Mouse (Mus musculus) Patski (cell line): ENCODE measurements around the gene Pdcd7. TPM values are rescaled to one million over a fixed set of nuclear protein-coding genes. Genes with fewer than 3 reads are reported as not detected.
"Not testable (repeated sequence)": the region's sequence is repeated elsewhere in the genome, so short reads cannot be mapped to it uniquely, and the experiment has no call there.

Source experiments
- ATAC-seq: fragments of 100-300 bp; one replicate; pipeline ENCODE4 v1.8.0; 2021
- CTCF ChIA-PET: fragments of 350-600 bp; sonication (Branson Sonifier 250); formaldehyde crosslinking; loops from one replicate; lab custom pipeline; 2022; ENCODE audit warnings: inconsistent platforms; lab: Charles Lee
- POLR2A ChIA-PET: fragments of 350-600 bp; sonication (Branson Sonifier 250); formaldehyde crosslinking; loops from one replicate; lab custom pipeline; 2022; ENCODE audit warnings: antibody characterized with exemption, inconsistent platforms; lab: Charles Lee
- DNase-seq: peaks from one replicate; pipeline ENCODE4 v3.0.0-alpha.2; 2011; ENCODE audit warnings: low read depth, low spot score
- H3K27me3 ChIP-seq: fragments of 371-371 bp; one replicate; pipeline ENCODE4 v1.5.1; 2021
- CTCF ChIP-seq: fragments of 100-300 bp; IDR thresholded peaks from one replicate; pipeline ENCODE4 v1.5.1; 2021
- in situ Hi-C: fragments of 300-500 bp; cut with MboI; formaldehyde crosslinking; loops from 3 replicates; pipeline ENCODE4 v1.11.1; 2018; ENCODE audit warnings: low pct_unique_long_range_greater_than_20kb, mixed read lengths
- polyA plus RNA-seq: library from polyadenylated mRNA; unstranded; gene quantifications from one replicate; pipeline ENCODE4 v1.2.3, GENCODE M21; 2021

Gene Pdcd7
- polyA plus RNA-seq, 1 experiment from 2014 or later: 16.7 TPM

GRCm38 (mm10) chr9:65322255-65322900 is 23.5 kb upstream of the Pdcd7 start:
- ChIA-PET POLR2A (no interaction called here), CTCF (no interaction called here)
- TF ChIP-seq CTCF: no peak
- DNase-seq (no peak), ATAC-seq (no peak)
- no peaks in the 10 kb centered on the region for H3K27me3 ChIP-seq
- in situ Hi-C loops: no loop called here

- ChIA-PET CTCF (interaction anchor here (0.8 to 3.2 kb wide), 2 partner anchors 12 to 23 kb away, joined by 3 to 13 read pairs; no protein-coding TSS in a partner anchor), POLR2A (no interaction called here)
- ATAC-seq: no peak
- in situ Hi-C loops: no loop called here
- no peak for DNase-seq
- H3K27me3 ChIP-seq: no peaks in the 10 kb centered on the region
- TF ChIP-seq CTCF: no peak
These were observed 19.9 kb upstream of the Pdcd7 start for GRCm38 (mm10) chr9:65325971-65326370.

DNA sequence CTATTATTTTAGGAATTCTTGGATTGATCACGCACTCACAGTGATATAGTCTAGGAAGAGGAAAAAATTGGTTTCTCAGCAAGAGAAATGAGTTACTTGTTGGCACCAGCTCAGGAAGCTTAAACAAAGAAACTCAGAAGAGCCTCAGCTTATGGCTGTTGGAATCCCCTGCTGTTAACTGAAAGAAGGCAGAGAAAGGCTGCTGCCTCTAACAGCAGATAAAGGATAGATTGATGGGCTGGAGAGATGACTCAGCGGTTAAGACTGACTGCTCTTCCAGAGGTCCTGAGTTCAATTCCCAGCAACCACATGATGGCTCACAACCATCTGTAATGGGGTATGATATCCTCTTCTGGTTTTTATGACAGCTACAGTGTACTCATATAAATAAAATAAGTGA is 18.5 kb upstream of the Pdcd7 start:
- in situ Hi-C loops: no loop called here
- POLR2A ChIA-PET: no interaction called here
- DNase-seq (no peak), ATAC-seq (no peak)
- CTCF ChIA-PET: no interaction called here
- TF ChIP-seq CTCF: no peak
- H3K27me3 ChIP-seq: no peaks in the 10 kb centered on the region

DNA sequence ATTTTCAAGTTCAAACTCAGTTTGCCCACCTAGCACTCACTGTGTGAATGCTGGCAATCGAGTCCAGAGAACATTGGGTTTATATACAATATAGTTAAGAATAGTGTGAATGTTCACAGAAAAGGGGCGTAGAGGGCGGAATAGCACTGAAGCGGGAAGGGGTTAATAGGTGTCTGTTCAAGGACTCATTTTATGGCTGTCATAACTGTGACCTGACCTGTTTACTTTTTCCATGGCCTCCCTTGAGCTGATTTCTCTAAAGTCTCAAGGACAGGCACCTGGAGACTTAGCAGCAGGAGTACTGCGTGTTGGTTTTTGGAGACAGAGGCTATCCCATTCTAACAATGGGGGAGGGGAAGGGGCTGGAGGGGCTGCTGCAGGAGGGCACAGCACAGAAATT is 11.9 kb upstream of the Pdcd7 start:
- POLR2A ChIA-PET: no interaction called here
- no peak for DNase-seq
- no peak for ATAC-seq
- in situ Hi-C loops: no loop called here
- TF ChIP-seq CTCF: no peak
- CTCF ChIA-PET: no interaction called here
- no peaks in the 10 kb centered on the region for H3K27me3 ChIP-seq

DNA sequence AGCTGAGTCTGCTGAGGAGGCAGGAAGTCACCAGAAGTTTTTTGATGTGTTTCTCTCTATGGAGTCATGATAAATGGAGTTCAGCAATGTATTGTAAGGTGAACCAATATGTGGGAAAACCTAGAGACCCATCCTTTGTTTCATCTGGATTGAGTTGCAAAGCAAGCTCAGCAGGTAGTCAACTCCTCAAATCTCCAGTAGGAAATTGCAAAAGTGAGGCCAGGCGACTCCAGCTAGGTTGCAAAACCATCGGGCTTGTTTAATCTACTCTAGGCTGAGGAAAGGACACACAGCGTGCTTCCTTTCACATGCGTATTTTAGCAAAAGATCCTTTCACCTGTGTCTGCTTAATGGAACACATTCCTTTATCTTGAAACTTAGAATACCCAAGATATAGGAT is 6.8 kb upstream of the Pdcd7 start:
- DNase-seq (no peak), ATAC-seq (no peak)
- POLR2A ChIA-PET: no interaction called here
- TF ChIP-seq CTCF: no peak
- peaks cover 16% of the 10 kb centered on the region for H3K27me3 ChIP-seq
- CTCF ChIA-PET: no interaction called here
- in situ Hi-C loops: no loop called here

GRCm38 (mm10) chr9:65340414-65340813 is 5.5 kb upstream of the Pdcd7 start:
- in situ Hi-C loops: no loop called here
- ATAC-seq (no peak), DNase-seq (no peak)
- CTCF ChIA-PET: no interaction called here
- TF ChIP-seq CTCF: no peak
- peaks cover 16% of the 10 kb centered on the region for H3K27me3 ChIP-seq
- POLR2A ChIA-PET: no interaction called here

DNA sequence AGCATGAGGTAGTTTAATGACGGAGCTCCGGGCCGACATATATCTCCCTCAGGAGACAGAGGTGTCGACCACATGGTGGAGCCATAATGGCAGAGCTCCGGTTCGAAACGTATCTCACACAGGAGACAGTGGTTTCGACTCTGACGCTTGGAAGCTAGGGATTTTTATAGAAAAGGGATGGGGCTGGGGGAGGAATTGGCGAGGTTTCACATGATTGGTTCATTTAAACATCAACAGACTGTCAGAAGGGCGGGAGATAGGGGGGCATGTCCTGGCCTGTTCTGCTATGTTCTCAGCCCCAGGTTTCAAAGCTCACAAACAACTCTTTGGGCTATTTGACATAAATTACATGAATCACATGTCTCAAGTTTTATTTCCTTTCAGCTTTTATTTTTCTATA is 465 bp upstream of the Pdcd7 start:
- DNase-seq, ATAC-seq, CTCF ChIA-PET, in situ Hi-C loops: not testable (repeated sequence)
- H3K27me3 ChIP-seq: peaks cover 16% of the 10 kb centered on the region
- POLR2A ChIA-PET: interaction anchor here (1.2 kb wide), 1 partner anchor 50 kb away, joined by 3 read pairs; no protein-coding TSS in a partner anchor

DNA sequence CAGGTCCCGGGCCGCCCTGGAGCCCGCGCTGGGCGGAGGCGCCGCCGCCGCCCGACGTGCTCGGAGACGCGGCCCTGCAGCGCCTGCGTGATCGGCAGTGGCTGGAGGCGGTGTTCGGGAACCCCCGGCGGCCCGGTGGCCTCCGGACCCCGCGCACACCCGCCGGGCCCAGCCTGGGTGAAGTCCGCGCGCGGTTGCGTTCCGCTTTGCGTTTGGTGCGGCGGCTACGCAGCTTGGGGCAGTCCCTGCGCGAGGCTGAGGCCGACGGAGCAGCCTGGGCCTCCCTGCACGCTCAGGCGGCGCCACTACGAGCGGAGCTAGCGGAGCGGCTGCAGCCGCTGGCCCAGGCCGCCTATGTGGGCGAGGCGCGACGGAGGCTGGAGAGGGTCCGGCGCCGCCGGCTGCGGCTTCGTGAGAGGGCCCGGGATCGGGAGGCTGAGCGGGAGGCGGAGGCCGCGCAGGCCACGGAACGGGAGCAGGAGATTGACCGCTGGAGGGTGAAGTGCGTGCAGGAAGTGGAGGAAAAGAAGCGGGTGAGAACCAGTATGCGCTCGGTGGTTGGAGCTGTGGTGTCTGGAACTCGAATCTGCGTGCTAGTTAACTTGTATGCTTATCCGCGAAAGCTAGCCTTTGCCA is 690 bp downstream of the Pdcd7 start:
- peaks cover 6% of the 10 kb centered on the region for H3K27me3 ChIP-seq
- ChIA-PET POLR2A (interaction anchor here (1.2 kb wide), 1 partner anchor 49 kb away, joined by 3 read pairs; no protein-coding TSS in a partner anchor), CTCF (interaction anchor here (0.5 kb wide), 1 partner anchor 36 kb away, joined by 3 read pairs; no protein-coding TSS in a partner anchor)
- DNase-seq: no peak
- peak; percentile 69 for ATAC-seq
- no peak for TF ChIP-seq CTCF
- in situ Hi-C loops: no loop called here

- ATAC-seq: no peak
- H3K27me3 ChIP-seq: peaks cover 5% of the 10 kb centered on the region
- in situ Hi-C loops: no loop called here
- CTCF ChIA-PET: interaction anchor here (0.5 kb wide), 1 partner anchor 37 kb away, joined by 3 read pairs; no protein-coding TSS in a partner anchor
- POLR2A ChIA-PET: no interaction called here
- DNase-seq: no peak
- no peak for TF ChIP-seq CTCF
These were observed 1.4 kb downstream of the Pdcd7 start for GRCm38 (mm10) chr9:65347112-65347850.

DNA sequence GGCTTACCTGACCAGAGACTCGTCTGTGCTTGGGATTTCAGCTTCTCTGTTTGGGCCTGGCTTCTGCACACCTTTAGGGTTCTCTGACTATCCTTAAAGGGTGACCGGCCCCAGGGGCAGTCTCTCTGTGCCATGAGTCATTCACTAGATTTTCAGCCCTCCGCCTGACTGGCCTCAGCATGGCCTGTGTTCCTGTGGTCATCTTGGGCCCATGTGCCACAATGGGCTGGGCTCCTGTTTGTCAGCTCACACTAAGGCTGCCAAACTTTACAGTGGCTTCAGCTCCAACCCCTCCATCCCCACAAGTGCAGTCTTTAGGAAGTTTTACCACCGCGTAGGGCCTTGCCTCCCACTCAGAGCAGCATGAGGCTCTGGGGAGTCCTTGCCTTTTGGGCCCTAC is 7.3 kb downstream of the Pdcd7 start:
- ATAC-seq (no peak), DNase-seq (no peak)
- CTCF ChIA-PET: no interaction called here
- H3K27me3 ChIP-seq: no peaks in the 10 kb centered on the region
- TF ChIP-seq CTCF: no peak
- in situ Hi-C loops: no loop called here
- POLR2A ChIA-PET: no interaction called here

GRCm38 (mm10) chr9:65356561-65356960 is 10.7 kb downstream of the Pdcd7 start:
- CTCF ChIA-PET: no interaction called here
- DNase-seq: no peak
- no peak for TF ChIP-seq CTCF
- POLR2A ChIA-PET: no interaction called here
- in situ Hi-C loops: no loop called here
- ATAC-seq: no peak
- H3K27me3 ChIP-seq: no peaks in the 10 kb centered on the region
